Mouse (Mus musculus) embryonic fibroblast, embryonic 13.5 days (primary cell): Measurements from ENCODE around the gene Wiz.

Experiments used
- CTCF ChIP-seq: IDR thresholded peaks from 2 replicates; pipeline ENCODE4 v1.5.1; 2011; ENCODE audit warnings: mild to moderate bottlenecking, control low read depth, low read length, moderate library complexity, borderline replicate concordance; ENCODE audit not compliant: insufficient read depth
- POLR2A ChIP-seq: IDR thresholded peaks from 2 replicates; pipeline ENCODE4 v1.6.1; 2011; ENCODE audit warnings: low read depth, mild to moderate bottlenecking, control low read depth, low read length, moderate library complexity

- no peak for TF ChIP-seq CTCF
- no peak for TF ChIP-seq POLR2A
Measured at GRCm38 (mm10) chr17:32431972-32432371, 42.7 kb upstream of the Wiz start.
